Mouse (Mus musculus) embryonic facial prominence, embryonic 10.5 days (tissue): ENCODE results near the gene Sall1. TPM values are rescaled to one million over a fixed set of nuclear protein-coding genes. Genes with fewer than 3 reads are reported as not detected.

Experiments
- DNase-seq: peaks from one replicate; pipeline ENCODE4 v3.0.0-alpha.2; 2017; ENCODE audit warnings: low spot score
- H3K27ac ChIP-seq: fragments of 300-500 bp; sonication (generic); replicated peaks from 2 replicates; pipeline ENCODE4 v1.5.1; 2016; ENCODE audit warnings: mild to moderate bottlenecking
- H3K27me3 ChIP-seq: fragments of 300-500 bp; sonication (generic); replicated peaks from 2 replicates; pipeline ENCODE4 v1.6.1; 2016; ENCODE audit warnings: low read depth, mild to moderate bottlenecking; ENCODE audit not compliant: poor library complexity, severe bottlenecking
- H3K36me3 ChIP-seq: fragments of 300-500 bp; sonication (generic); replicated peaks from 2 replicates; pipeline ENCODE4 v1.6.1; 2016; ENCODE audit warnings: mild to moderate bottlenecking, moderate library complexity
- H3K4me1 ChIP-seq: fragments of 300-500 bp; sonication (generic); 2 replicates; pipeline ENCODE4 v1.6.1; 2016
- H3K4me3 ChIP-seq: fragments of 300-500 bp; sonication (generic); 2 replicates; pipeline ENCODE4 v1.5.1; 2016; ENCODE audit warnings: mild to moderate bottlenecking, moderate library complexity
- H3K9me3 ChIP-seq: fragments of 300-500 bp; sonication (generic); 2 replicates; pipeline ENCODE4 v1.6.1; 2016; ENCODE audit warnings: mild to moderate bottlenecking
- WGBS: fragments of 180-500 bp; shearing (Covaris S2); methylation state at CpG from one replicate; pipeline ENCODE4 v1.1.7; 2016; 5-methylcytosine and 5-hydroxymethylcytosine counted together
- microRNA-seq: library from miRNA; unstranded; fragments of <30 nt; microRNA quantifications from one replicate; pipeline ENCODE4, GENCODE M21; 2017
- polyA plus RNA-seq: library from polyadenylated mRNA; unstranded; fragments of >200 nt; fragmentation: Nextera tagmentation; extraction: Ambion mirVana; gene quantifications from 2 replicates; pipeline ENCODE4 v1.2.1, GENCODE M21; 2016

Sall1 gene
- polyA plus RNA-seq, 1 experiment from 2014 or later: 4.7 TPM

DNA sequence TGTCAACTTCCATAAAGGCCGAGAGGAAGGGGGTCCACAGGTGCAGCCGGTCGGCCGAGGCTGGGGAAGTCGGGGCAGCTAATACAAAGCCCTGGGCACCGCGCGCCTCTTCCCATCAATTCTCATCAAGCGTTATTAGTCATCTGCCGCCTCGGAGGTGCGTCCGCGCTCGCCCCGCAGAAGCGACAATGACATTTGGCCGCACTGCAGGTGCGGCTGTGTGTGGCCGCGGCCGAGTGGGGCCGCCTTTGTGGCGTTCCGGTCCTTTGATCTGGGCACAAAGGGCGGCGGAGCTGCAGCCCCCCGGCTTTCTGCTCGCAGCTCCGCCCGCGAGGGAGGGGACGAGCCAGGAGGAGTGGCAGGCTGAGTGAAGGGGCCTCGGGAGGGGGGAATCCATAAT, 37.5 kb downstream of the Sall1 start:
- DNase-seq: peak; percentile 61
- peak overlapping the region; percentile 53 for H3K27ac ChIP-seq

DNA sequence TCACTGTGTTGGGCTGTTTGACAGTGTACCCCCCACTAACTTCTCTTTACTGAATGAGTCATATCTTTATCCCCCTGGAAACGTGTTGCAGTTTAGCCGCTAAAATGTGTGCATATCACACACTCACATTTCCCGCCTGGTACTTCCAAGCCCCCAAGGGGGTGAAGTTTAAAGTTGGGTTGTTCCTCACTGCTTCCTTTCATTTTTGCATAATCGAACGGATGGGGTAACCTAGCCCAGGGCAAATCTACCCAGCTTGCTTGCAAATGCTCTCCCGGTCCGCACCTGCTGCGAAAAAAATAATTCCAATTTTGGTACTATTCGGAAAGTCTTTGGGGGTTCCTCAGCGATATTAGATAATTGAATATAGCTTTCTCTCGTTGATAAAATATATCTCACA, 38.2 kb downstream of the Sall1 start:
- DNase-seq: no peak
- no peak overlapping the region for H3K27ac ChIP-seq
- H3K36me3 ChIP-seq: no peaks in the 10 kb centered on the region
- WGBS: 45% methylated on average over 11 of the region's 11 CpGs
- H3K27me3 ChIP-seq: peaks cover 86% of the 10 kb centered on the region
- no peaks in the 10 kb centered on the region for H3K9me3 ChIP-seq
- H3K4me1 ChIP-seq: peaks cover 49% of the 10 kb centered on the region
- H3K4me3 ChIP-seq: peak overlapping the region; percentile 58

More for the DNA sequence above, 37.5 kb downstream of the Sall1 start:
- Histone ChIP-seq H3K9me3 (no peaks in the 10 kb centered on the region), H3K4me1 (peaks cover 49% of the 10 kb centered on the region), H3K36me3 (no peaks in the 10 kb centered on the region), H3K27me3 (peaks cover 85% of the 10 kb centered on the region), H3K4me3 (peak overlapping the region; percentile 58)
- under 1% methylated on average over 34 of the region's 34 CpGs for WGBS

DNA sequence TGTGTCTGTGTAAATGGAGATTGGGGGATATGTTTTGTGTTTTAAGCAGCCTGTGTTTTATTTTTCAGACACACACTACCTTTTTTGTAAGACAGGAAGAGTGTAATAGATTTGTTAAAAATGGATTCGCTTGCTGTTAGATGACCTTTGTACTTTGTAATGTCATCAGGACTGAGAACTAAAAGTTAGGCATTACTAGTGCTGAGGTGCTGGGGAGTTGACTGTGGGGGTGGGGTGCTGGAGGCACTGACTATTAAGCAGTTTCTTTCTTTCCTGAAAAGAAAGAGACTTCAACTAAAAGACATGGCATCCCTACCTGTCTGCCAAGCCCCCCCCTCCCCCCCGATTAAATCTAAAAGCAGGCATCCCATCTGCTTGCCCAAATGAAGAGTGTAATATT, 39.9 kb downstream of the Sall1 start:
- no peaks in the 10 kb centered on the region for H3K9me3 ChIP-seq
- DNase-seq: no peak
- 25% methylated on average over 2 of the region's 2 CpGs for WGBS
- no peak overlapping the region for H3K27ac ChIP-seq
- H3K36me3 ChIP-seq: no peaks in the 10 kb centered on the region
- no peak overlapping the region for H3K4me3 ChIP-seq
- peaks cover 48% of the 10 kb centered on the region for H3K4me1 ChIP-seq
- peaks cover 95% of the 10 kb centered on the region for H3K27me3 ChIP-seq

DNA sequence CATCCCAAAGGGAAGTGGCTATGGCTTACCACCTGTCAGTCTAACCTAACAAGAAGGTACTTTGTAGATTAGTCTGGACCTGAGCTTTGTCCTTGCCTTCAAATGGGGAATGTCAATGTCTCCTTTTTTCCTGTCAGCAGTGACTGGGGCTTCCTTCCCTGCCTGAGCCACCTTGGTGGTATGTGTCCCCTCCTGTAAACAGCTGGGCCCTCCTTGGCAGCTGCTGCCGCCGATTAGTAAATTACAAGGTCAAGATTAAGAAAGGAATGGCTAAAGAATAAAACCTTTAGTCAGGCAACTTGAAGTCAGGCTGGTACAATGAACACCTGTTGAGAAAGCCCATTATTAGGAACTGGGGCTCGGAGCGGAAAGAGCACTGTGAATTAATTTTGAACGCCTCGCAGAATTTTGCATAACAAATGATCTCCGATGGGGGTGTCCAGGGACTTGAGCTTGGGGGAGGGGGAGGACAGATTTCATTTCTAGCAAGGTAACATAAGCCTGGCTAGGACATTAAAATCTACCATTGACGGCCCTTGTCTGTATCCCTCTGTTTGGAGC, 40.5 kb downstream of the Sall1 start:
- no peak overlapping the region for H3K4me3 ChIP-seq
- no peak overlapping the region for H3K27ac ChIP-seq
- H3K9me3 ChIP-seq: no peaks in the 10 kb centered on the region
- WGBS: 20% methylated on average over 8 of the region's 8 CpGs
- peaks cover 42% of the 10 kb centered on the region for H3K4me1 ChIP-seq
- DNase-seq: no peak
- H3K36me3 ChIP-seq: no peaks in the 10 kb centered on the region
- H3K27me3 ChIP-seq: peaks cover 93% of the 10 kb centered on the region

DNA sequence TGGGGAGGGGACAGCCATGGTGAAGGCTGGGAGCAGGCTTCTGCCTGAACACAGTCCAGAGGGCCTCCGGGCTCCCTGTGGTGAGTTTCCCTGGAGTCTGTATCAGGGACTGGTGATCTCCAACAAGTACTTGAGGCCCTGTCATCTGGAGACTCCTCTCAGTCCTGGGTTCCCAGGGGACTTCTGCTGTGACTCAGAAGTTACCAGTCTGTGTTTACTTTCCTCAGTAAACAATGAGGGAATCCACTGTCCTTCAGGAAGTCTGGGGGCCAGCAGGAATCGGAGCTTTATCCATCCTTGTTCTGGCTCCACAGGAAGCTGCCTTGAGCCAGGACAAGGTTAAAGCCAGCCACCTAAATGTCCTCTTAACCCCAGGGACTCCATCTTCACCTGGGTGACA, 41.8 kb downstream of the Sall1 start:
- Histone ChIP-seq H3K27ac (no peak overlapping the region), H3K27me3 (peaks cover 80% of the 10 kb centered on the region), H3K4me1 (peaks cover 29% of the 10 kb centered on the region), H3K4me3 (no peak overlapping the region), H3K36me3 (no peaks in the 10 kb centered on the region), H3K9me3 (no peaks in the 10 kb centered on the region)
- WGBS: 67% methylated on average over 2 of the region's 2 CpGs
- no peak for DNase-seq

DNA sequence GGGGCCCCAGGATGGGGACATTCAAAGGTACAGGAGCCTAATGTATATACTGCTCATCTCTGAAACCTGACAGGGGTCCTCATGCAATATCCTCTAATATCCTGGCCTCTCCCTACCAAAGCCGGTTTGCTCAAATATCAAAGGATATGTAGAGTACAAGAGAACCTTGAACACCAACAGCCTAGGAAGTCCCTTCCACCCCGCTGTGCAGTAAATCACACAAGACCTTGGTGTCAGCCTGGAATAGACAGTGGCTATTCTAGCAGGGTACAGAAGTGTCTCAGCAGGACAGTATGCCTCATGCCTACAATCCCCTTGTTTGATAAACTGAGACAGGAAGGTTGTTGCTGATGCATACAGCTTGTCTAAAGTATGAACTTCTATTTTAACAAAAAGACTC, 46.7 kb downstream of the Sall1 start:
- Histone ChIP-seq H3K27ac (no peak overlapping the region), H3K4me3 (no peak overlapping the region), H3K36me3 (no peaks in the 10 kb centered on the region), H3K9me3 (no peaks in the 10 kb centered on the region), H3K4me1 (0 out of 2 replicates have a peak, but pooled peaks cover 2% of the 10 kb centered on the region), H3K27me3 (peaks cover 42% of the 10 kb centered on the region)
- 93% methylated on average over 2 of the region's 2 CpGs for WGBS
- no peak for DNase-seq

DNA sequence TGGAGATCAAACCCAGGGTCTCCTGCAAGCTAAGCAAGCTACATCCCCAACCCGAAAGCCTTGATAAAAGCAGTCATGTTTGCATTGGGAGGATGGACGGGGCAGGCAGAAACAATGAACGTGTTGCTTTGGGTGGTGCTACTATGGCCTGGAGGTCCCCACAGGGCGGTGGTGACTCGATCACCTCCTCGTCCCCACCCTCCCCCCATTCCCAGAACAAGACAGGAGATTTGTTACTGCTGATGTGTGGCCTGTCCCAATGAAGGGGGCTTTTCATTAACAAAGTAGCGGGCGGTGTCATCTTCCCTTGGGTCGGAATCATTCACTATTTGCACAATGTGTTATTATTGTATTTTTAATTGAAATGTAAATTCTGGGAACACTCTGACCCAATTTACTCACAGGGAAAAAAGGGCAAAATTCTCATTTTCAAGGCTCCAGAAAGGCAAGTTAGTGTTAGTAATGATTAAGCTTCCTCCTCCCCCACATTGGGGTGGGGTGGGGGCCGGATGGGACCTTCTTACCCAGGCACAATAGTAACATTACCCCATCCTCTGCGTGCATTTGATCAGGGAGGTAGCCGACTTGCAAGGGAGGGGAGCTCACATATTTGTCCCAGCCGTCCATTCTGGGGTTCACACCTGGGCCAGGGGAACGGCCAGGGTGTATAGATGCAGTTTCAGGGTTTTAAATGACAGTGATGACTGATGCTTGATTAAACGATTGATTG, 52.0 kb downstream of the Sall1 start:
- Histone ChIP-seq H3K4me1 (no peaks in the 10 kb centered on the region), H3K27me3 (peaks cover 11% of the 10 kb centered on the region; the same call in 1 of the 2 replicates), H3K36me3 (no peaks in the 10 kb centered on the region), H3K9me3 (no peaks in the 10 kb centered on the region), H3K27ac (no peak overlapping the region), H3K4me3 (no peak overlapping the region)
- WGBS: 52% methylated on average over 15 of the region's 15 CpGs
- no peak for DNase-seq

DNA sequence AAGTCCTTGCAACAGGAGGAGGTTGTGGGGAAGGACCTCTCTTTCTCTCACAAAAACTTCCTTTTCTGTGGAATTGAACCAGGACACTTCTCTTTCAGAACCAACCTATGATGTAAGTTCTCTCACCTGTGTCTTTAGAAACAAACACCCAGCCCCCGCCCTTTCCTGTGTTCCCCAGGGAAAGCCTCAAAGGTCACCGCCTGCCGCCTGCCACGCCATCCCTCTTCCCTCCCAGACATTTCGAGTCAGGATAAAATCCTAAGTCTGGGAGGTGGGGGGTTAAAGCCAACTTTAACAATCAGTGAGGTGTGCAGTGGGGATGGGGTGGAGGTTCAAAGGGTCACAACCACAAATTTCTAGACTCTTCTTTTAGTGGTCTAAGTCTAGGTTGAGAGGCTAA, 52.8 kb downstream of the Sall1 start:
- WGBS: 56% methylated on average over 5 of the region's 5 CpGs
- DNase-seq: no peak
- no peaks in the 10 kb centered on the region for H3K4me1 ChIP-seq
- H3K27ac ChIP-seq: no peak overlapping the region
- peaks cover 15% of the 10 kb centered on the region; the same call in 1 of the 2 replicates for H3K27me3 ChIP-seq
- H3K4me3 ChIP-seq: no peak overlapping the region
- no peaks in the 10 kb centered on the region for H3K36me3 ChIP-seq
- H3K9me3 ChIP-seq: no peaks in the 10 kb centered on the region

DNA sequence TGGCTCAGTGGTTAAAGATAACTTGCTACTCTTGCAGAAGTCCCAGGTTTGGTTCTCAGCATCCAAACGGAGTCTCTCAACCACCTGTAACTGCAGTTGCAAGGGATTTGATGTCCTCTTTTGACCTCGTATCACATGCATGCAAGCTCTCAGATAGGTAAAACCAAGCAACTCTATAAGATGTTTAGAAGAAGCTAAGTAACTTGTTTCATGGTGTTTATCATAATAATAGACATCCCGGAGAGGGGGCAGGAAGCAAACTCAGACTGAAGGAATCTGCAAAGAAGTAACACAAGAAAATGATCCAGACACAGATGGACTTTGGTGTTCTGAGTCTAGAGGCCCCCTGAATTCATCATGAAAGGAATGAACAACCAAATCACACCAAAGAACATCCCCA, 55.0 kb downstream of the Sall1 start:
- Histone ChIP-seq H3K36me3 (no peaks in the 10 kb centered on the region), H3K4me3 (no peak overlapping the region), H3K27me3 (peaks cover 6% of the 10 kb centered on the region; the same call in 1 of the 2 replicates), H3K4me1 (no peaks in the 10 kb centered on the region; the same call in 1 of the 2 replicates), H3K27ac (no peak overlapping the region), H3K9me3 (no peaks in the 10 kb centered on the region)
- no peak for DNase-seq
- WGBS: 89% methylated on average over 3 of the region's 3 CpGs

DNA sequence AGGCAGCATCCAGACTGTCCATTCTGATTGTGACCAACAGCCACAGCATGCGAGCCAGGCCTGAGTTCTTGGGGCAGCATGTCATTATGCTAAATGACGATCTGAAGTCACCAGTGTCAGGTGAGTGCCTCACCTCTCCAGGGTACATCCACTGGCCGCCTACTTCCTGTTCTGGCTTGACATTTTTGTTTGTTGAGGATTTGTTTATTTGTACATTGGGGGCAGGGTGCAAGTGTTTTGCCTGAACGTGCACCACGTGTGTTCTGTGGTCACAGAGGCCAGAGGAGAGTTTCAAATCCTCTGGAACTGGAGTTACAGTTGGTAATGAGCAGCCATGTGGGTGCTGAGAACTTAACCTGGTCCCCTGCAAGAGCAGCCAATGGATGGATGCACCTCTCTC, 60.5 kb downstream of the Sall1 start:
- WGBS: 80% methylated on average over 5 of the region's 5 CpGs
- Histone ChIP-seq H3K27me3 (peaks cover 6% of the 10 kb centered on the region; the same call in 1 of the 2 replicates), H3K4me3 (no peak overlapping the region), H3K36me3 (no peaks in the 10 kb centered on the region), H3K9me3 (no peaks in the 10 kb centered on the region), H3K27ac (no peak overlapping the region), H3K4me1 (peaks cover 4% of the 10 kb centered on the region)
- no peak for DNase-seq

Small RNA genes within 50 kb of the gene (microRNA-seq; reads per million reads assigned to microRNA genes)
- gene Mir8110: not detected
